Comparison of ENCODE assay signal across 32 mouse cellular contexts in the genomic region with DNA sequence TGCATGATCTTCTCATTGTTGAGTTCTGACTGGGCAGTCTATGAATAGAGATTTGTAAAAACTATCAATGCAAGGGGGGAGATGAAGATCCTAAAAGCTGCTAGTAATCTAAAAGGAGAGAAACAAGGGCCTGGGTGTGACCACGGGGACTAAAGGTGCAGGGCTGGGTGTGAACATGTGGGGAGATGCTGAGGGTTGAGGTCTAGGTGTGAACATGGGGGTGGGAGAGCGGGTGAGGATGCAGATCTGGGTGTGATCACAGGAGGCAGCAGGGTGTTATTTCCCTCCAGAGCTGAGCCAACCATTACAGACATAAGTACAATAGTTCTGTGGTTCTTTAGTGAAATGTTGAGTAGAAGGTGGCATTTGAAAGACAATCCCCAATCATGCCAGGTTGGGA.
"Had no signal": no experiment of that assay in that cellular context is flagged by ENCODE, and none has a peak within 500 bp of the region (broad histone marks: within the 10 kb centered on the region; RNA-seq: fewer than 3 reads in every experiment).

No protein-coding gene starts in this region.

- H3K36me3 ChIP-seq: limb, embryonic 10.5 days; limb, embryonic 12.5 days; limb, embryonic 13.5 days; limb, embryonic 15.5 days; liver, embryonic 12.5 days; liver, embryonic 13.5 days; liver, embryonic 15.5 days; lung, embryonic 15.5 days; midbrain, embryonic 10.5 days; midbrain, embryonic 12.5 days; midbrain, embryonic 13.5 days; midbrain, embryonic 15.5 days had no signal

- H3K27me3 ChIP-seq: limb, embryonic 12.5 days; limb, embryonic 13.5 days; limb, embryonic 15.5 days; liver, embryonic 12.5 days; liver, embryonic 13.5 days; liver, embryonic 15.5 days; lung, embryonic 15.5 days; megakaryocyte, embryonic 14.5 days; midbrain, embryonic 12.5 days; midbrain, embryonic 13.5 days; midbrain, embryonic 15.5 days had no signal

- H3K9ac ChIP-seq: limb, embryonic 12.5 days; limb, embryonic 13.5 days; limb, embryonic 15.5 days; liver, embryonic 12.5 days; liver, embryonic 13.5 days; liver, embryonic 14.5 days; liver, embryonic 15.5 days; liver, postnatal 0 days; lung, embryonic 14.5 days; lung, embryonic 15.5 days; midbrain, embryonic 12.5 days; midbrain, embryonic 13.5 days; midbrain, embryonic 15.5 days had no signal

- H3K9me3 ChIP-seq: limb, embryonic 10.5 days; limb, embryonic 13.5 days; limb, embryonic 15.5 days; liver, embryonic 12.5 days; liver, embryonic 15.5 days; lung, embryonic 15.5 days; midbrain, embryonic 10.5 days; midbrain, embryonic 12.5 days; midbrain, embryonic 13.5 days; midbrain, embryonic 15.5 days had no signal

- DNase-seq: left cerebral cortex, postnatal 4 days; liver; liver, embryonic 13.5 days; liver, postnatal 0 days; lung, adult 18-20 months; lung, adult 2 months; lung, embryonic 14.5 days; lung, postnatal 10 days; lung, postnatal 14 days; lung, postnatal 36 days; lung, postnatal 4 days; midbrain, embryonic 14.5 days had no signal

- H3K4me2 ChIP-seq: limb, embryonic 12.5 days; limb, embryonic 13.5 days; limb, embryonic 15.5 days; liver, embryonic 11.5 days; liver, embryonic 12.5 days; liver, embryonic 13.5 days; liver, embryonic 15.5 days; lung, embryonic 14.5 days; lung, embryonic 15.5 days; midbrain, embryonic 11.5 days; midbrain, embryonic 12.5 days; midbrain, embryonic 13.5 days; midbrain, embryonic 15.5 days had no signal

- ATAC-seq: liver, embryonic 12.5 days; liver, postnatal 0 days; lung, postnatal 0 days; midbrain, embryonic 13.5 days; midbrain, embryonic 15.5 days; midbrain, embryonic 16.5 days had no signal

- H3K4me3 ChIP-seq: left cerebral cortex, adult 2 months; limb, embryonic 10.5 days; limb, embryonic 12.5 days; limb, embryonic 13.5 days; limb, embryonic 15.5 days; liver, embryonic 12.5 days; liver, embryonic 13.5 days; liver, embryonic 15.5 days; lung, embryonic 15.5 days; megakaryocyte, embryonic 14.5 days; midbrain, embryonic 10.5 days; midbrain, embryonic 12.5 days; midbrain, embryonic 13.5 days; midbrain, embryonic 15.5 days; myocyte had no signal

- H3K4me1 ChIP-seq: limb, embryonic 10.5 days; limb, embryonic 12.5 days; limb, embryonic 13.5 days; limb, embryonic 15.5 days; liver, embryonic 12.5 days; liver, embryonic 13.5 days; liver, embryonic 15.5 days; lung, embryonic 15.5 days; megakaryocyte, embryonic 14.5 days; midbrain, embryonic 12.5 days; midbrain, embryonic 13.5 days; midbrain, embryonic 15.5 days had no signal

- H3K27ac ChIP-seq: left cerebral cortex, adult 2 months; limb, embryonic 10.5 days; limb, embryonic 12.5 days; limb, embryonic 13.5 days; limb, embryonic 15.5 days; liver, embryonic 12.5 days; liver, embryonic 13.5 days; liver, embryonic 14.5 days; liver, embryonic 15.5 days; lung, embryonic 15.5 days; macrophage; midbrain, embryonic 10.5 days; midbrain, embryonic 12.5 days; midbrain, embryonic 13.5 days; midbrain, embryonic 15.5 days had no signal
